ENCODE assay signal across 27 mouse cellular contexts in genomic region chr1:156784974-156785373, GRCm38 (mm10).
"Had no signal": no experiment of that assay in that cellular context is flagged by ENCODE, and none has a peak within 500 bp of the region (broad histone marks: within the 10 kb centered on the region; RNA-seq: fewer than 3 reads in every experiment).

No protein-coding gene starts in this region.

- DNase-seq: gastrocnemius, adult 2 months; gastrocnemius, postnatal 10 days; gastrocnemius, postnatal 25 days; heart, adult 2 months; heart, postnatal 10 days; heart, postnatal 4 days; kidney, adult 18-20 months; kidney, adult 8-10 months; kidney, postnatal 10 days; kidney, postnatal 25 days; kidney, postnatal 4 days; layer of hippocampus, adult 9-11 months; layer of hippocampus, postnatal 36 days; left cerebral cortex, postnatal 4 days; liver; liver, embryonic 13.5 days had no signal

- H3K4me2 ChIP-seq: heart, embryonic 12.5 days; hindbrain, embryonic 13.5 days; hindbrain, embryonic 15.5 days; intestine, embryonic 15.5 days; limb, embryonic 12.5 days; liver, embryonic 11.5 days; liver, embryonic 13.5 days; liver, embryonic 15.5 days had no signal

- H3K27me3 ChIP-seq: heart, embryonic 12.5 days; hindbrain, embryonic 15.5 days; intestine, embryonic 15.5 days; liver, embryonic 13.5 days; liver, embryonic 15.5 days had no signal

- H3K9me3 ChIP-seq: heart, embryonic 12.5 days; hindbrain, embryonic 13.5 days; hindbrain, embryonic 15.5 days; intestine, embryonic 15.5 days; limb, embryonic 12.5 days; liver, embryonic 13.5 days; liver, embryonic 15.5 days had no signal

- H3K27ac ChIP-seq: gastrocnemius, adult 2 months; heart, adult 2 months; hindbrain, embryonic 13.5 days; hindbrain, embryonic 15.5 days; intestine, embryonic 15.5 days; layer of hippocampus, adult 2 months; limb, embryonic 12.5 days; liver, embryonic 13.5 days; liver, embryonic 15.5 days had no signal

- ATAC-seq: inflammation-experienced regulatory T-cells, adult 6 months; intestine, embryonic 15.5 days; intestine, postnatal 0 days; liver, postnatal 0 days had no signal

- H3K4me1 ChIP-seq: liver, embryonic 15.5 days had no signal

- H3K4me3 ChIP-seq: gastrocnemius, adult 2 months; heart, adult 2 months; heart, embryonic 12.5 days; hindbrain, embryonic 13.5 days; hindbrain, embryonic 15.5 days; intestine, embryonic 15.5 days; layer of hippocampus, adult 2 months; limb, embryonic 12.5 days; liver, embryonic 13.5 days; liver, embryonic 15.5 days had no signal

- H3K36me3 ChIP-seq: heart, embryonic 12.5 days; hindbrain, embryonic 13.5 days; hindbrain, embryonic 15.5 days; intestine, embryonic 15.5 days; limb, embryonic 12.5 days; liver, embryonic 13.5 days; liver, embryonic 15.5 days had no signal

- H3K9ac ChIP-seq: heart, embryonic 12.5 days; hindbrain, embryonic 13.5 days; hindbrain, embryonic 15.5 days; intestine, embryonic 15.5 days; limb, embryonic 12.5 days; liver, embryonic 13.5 days; liver, embryonic 15.5 days; liver, postnatal 0 days had no signal
